Mouse (Mus musculus) A20 (cell line): Measurements from ENCODE around the gene Abcc1.

ENCODE experiments used
- DNase-seq: peaks from one replicate; pipeline ENCODE4 v3.0.0-alpha.2; 2011; ENCODE audit warnings: low read depth, low spot score

Abcc1 gene

DNA sequence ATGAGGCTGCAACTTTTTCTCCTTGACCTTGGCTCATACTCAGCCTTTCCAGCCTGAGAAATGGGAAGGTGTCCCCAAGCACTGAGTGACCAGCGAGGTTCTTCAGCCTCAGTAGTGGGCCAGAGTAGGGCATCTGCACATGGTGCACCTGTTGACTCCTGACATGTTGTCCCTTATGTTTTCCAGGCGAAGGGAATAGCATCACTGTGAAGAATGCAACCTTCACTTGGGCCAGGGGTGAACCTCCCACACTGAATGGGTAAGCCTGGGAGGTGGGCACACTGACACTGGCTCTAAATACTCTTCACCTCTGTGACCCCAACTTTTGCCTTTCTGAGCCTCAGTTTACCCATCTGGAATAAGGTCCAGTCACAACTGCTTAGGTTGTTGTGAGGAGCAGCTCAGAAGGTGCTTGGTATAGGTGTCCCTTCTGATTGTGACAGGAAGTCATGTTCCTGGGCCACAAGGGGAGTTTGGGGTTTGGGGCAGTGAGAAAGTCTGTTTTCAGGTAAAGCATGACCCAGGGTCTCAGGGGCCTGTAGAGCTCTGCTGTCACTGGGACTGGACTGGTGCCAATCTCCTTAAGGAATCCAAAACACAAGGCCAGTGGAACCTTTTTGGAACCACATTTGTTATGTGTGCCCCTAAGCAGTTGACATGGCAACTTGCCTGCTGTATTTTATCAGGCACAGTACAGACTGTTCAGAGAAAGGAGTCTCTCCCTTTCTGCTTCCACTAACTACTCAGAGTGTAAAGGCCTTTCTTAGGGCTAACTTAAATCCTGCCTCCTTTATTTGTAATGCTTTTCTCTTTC lies 78.7 kb downstream of the Abcc1 start:
- DNase-seq: no peak

DNA sequence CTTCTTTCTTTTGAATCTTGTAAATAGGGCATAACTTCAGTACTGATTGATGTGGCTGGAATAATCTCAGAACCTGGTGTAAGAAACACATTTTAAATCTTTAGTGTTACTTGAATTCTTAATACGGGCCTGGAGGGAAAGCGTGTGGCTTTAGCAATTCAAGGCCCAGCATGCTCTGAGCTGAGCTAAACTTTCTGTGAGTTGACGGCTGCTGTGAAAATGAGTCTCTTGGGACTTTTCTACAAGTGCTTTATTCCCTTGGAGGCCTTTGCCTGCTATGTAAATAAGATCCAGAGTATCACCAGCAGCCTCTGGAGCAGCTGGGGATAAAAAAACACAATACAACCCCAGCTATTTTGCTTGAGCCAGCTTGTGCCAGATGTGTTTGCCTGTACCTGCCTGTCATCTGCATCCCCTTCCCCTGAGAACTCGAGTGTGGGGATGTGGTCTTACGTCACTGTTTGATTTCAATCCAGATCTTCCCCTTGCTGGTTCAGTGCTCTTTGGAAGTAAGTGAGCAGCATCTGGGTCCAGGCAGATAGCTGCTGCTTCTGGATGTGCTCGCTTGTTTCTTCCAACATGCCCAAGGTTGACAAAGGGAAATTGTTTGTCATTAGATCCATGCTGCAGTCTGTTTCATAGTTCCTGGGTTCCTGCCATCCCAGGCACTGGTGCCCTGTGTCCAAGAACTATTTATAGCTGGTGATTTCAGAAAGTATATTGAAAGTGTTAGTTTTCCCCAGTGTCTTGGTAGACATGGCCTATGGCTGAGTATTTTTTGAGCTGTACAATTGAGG lies 82.9 kb downstream of the Abcc1 start:
- DNase-seq: no peak

DNA sequence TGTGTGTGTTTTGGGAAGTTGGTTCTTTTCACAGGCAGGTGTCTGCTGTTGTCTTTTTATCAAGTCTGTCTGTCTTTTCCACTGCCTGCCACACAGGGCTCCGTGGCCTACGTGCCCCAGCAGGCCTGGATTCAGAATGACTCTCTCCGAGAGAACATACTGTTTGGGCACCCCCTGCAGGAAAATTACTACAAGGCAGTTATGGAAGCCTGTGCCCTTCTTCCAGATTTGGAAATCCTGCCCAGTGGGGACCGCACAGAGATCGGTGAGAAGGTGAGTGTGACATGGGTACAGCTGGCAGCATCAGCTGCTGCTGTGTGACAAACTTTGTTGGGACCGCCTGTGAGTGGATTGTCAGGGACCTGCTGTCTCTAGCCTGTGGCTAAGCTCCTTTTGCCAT lies 83.8 kb downstream of the Abcc1 start:
- DNase-seq: no peak

DNA sequence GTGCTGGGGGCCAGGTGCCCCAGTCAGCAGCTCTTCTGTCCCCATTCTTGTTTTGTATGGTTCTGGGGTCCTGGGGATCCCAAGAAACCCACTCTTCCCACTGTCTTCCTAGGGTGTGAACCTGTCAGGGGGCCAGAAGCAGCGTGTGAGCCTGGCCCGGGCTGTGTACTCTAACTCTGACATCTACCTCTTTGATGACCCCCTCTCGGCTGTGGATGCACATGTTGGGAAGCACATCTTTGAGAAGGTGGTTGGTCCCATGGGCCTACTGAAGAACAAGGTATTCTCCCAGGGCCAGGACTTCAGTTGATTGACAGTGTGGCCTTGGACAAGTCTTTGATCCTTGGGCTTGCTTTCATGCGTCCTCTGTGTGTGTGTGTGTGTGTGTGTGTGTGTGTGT lies 86.0 kb downstream of the Abcc1 start:
- DNase-seq: no peak

DNA sequence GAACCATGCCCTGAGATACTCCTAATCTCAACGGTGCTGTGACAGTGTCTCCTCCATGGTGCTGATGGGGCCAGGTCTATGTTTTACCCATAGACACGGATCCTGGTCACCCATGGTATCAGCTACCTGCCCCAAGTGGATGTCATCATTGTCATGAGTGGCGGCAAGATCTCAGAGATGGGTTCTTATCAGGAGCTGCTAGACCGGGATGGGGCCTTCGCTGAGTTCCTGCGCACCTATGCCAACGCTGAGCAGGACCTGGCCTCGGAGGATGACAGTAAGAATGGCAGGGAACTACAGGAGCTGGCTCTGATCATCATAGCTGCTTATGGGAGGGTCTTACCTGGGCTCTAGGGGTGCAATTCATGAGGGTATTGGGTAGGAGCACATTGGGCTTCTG lies 86.9 kb downstream of the Abcc1 start:
- DNase-seq: no peak

DNA sequence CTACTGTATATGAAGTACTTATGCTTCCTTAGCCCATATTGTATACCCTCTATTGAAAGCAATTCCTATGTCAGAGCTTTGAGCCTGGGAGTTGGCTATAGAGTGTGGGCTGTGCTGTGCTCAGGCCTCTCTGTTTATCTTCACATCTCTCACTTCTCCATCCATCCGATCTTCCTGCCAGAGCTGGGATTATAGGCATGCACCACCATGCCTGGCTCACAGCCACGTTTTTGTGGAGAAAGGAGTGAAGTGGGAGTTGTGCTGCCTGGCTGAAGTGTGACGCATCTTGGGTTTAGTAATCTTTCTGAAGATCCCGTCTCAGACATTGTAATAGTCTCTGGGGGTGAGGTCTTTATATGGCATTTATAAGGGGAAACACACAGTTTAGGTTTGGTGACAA lies 88.5 kb downstream of the Abcc1 start:
- DNase-seq: no peak

DNA sequence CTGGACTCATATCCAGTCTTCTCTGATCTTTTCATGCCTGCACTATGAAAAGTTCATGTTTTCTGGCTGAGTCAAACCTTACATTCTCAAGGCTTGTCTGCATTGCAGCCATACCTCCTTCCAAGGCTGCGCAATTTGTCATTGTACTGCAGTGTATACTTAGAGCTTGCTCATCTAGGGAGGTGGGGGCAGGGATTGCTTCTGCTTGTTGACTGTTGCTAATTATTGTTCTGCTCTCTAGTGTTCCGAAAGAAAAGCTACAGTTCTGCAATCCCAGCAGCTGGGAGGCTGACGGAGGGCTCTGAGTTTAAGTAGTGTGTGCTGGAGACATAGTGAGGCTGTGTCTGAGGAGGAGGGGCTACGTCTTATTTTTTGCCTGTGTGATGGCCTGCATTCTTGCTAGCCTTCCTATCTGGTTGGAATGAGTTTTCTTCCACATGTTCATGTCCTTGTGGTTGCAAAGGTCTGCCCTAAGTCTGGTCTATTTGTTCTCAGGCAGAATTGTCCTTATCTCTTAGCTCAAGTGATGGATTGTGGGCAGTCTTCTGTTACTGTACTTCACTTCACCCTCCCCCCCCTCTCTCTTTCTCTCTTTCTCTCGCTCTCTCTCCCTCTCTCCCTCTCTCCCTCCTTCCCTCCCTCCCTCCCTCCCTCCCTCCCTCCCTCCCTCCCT lies 90.2 kb downstream of the Abcc1 start:
- no peak for DNase-seq

DNA sequence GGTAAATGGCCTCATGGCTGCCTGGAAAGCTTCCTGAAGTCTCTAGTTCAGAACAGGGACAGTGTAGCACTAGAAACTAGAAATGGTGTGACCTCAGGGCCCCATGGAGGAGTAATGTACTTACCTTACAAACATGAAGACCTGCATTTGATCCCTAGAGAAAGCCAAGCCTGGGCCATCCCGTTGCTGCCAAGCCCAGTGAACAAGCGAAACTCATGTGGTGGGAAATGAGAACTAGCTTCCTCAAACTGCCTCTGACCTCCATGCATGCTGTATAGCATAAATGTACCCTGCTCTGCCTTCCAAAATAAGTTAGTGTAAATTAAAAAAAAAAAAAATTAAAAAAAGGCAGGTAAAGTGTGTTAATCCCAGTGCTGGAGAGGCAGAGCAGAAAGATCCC lies 101.2 kb downstream of the Abcc1 start:
- no peak for DNase-seq

DNA sequence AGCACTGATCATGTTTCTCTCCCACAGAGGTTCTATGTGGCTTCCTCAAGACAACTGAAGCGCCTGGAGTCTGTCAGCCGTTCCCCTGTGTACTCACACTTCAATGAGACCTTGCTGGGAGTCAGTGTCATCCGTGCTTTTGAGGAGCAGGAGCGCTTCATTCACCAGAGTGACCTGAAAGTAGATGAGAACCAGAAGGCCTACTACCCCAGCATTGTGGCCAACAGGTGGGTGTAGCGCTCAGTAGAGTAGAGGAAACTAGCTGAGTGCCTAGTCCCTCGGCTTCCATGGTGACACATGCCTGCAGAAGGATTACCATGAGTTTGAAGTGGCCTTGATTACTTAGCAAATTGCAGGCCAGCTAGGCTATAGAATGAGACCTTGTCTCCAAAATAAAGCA lies 103.7 kb downstream of the Abcc1 start:
- DNase-seq: no peak

DNA sequence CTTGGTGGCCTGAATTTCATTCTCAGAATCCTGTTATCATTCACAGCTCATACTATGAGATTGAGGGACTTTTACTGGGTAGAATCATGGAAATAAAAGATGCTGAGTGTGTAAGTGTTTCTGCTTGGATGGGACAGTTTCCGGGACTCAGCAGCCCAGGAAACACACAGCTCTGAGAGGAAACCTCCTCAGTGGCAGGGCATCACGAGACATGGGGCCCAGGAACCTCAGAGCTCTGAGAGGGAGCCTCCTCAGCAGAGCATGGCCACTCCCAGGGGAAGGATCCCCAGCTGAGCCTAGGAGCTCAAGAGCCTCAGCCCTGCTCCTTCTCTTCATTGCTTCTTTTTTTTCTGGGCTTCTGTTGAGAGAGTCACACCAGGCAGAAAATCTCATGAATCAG lies 107.0 kb downstream of the Abcc1 start:
- DNase-seq: no peak

DNA sequence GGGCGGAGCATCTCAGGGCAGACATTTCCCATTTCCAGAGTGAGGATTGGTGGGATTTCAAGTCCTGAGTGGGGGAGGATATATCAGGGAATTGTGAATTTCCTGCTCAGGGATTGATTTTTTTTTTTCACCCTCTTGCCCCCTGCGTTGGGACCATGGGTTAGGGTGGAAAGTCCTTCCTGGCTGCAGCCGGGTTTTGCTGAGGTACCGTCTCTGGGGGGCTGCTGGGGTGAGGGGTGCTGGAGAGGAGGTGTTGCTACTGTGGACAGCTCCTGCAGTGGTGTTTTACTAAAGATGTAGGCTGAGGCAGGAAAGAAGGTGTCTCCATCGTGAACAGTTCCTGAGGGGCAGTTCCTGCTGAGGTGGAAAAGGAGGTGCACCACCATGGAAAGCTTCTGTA lies 107.5 kb downstream of the Abcc1 start:
- DNase-seq: no peak

DNA sequence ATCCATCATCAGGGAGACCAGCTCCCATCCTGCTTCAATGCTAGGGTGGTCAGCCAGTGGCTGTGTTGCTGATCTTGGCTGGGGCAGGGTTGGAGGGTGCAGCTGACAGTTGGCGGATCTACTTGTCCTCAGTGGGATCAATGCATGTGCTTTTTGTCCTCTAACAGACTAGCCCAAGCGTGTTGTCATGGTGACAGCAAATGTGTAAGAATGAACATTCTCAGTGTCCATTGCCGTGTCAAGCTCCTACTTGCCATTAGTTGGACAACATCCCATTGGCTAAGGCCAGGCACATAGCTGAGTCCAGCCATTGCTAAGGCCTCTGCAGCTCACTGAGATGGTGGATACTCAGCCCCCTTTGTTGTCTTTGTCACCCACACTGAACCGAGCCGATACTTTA lies 110.8 kb downstream of the Abcc1 start:
- no peak for DNase-seq

DNA sequence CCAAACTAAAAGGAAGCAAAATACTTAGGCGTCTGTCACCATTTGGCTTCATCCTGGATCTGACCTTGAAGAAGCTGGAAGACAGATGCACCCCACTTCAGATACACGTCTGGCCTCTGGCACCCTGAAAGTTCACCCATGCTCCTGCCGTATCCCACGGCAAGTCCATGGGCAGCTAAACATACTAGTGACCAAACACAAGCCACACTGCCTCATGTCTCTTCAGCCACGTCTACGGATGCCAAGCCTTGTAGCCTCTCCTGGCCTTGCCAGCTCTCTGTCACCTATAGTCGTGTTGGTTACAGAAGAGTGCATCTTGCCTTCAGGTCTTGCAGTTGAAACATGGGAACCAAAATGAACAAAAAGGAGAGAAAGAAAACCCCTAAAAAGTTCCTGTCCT lies 112.3 kb downstream of the Abcc1 start:
- DNase-seq: no peak

DNA sequence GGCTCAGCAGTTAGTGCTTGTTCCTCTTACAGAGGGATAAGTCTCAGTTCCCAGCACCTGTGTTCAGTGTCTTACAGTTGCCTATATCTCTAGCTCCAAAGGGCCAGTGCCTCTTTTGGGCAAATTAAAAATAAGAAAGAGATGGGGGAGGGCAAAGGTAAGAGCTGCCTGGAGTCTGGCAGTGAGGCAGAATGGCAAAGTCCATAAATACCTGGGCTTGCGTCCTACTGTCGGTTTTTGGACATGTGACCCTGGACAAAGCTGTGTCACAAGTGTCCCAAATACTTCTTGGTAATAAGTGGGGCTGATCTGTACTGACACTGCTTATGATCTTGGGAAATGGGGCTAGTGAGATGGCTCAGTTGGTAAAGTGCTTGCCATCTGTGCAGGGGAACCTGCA lies 113.6 kb downstream of the Abcc1 start:
- DNase-seq: no peak

DNA sequence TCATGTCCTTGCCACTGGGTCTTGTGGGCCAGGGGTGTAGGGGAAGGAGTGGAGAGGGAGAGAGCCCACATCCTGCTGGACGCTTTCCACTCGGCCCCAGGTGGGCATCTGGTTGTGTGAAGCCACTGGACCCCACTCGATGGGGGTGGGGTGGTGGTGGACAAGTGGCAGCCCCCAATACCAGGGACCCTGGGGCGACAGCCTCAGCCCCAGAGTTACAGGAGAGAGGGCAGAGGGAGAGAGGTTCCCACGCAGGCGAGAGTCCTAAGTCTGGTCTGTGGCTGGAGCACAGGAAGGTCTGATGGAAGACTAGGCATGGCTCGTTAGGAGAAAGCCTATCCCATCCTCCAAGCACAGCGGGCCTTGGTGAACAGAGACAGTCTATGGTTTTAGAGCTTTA lies 114.7 kb downstream of the Abcc1 start:
- DNase-seq: no peak

DNA sequence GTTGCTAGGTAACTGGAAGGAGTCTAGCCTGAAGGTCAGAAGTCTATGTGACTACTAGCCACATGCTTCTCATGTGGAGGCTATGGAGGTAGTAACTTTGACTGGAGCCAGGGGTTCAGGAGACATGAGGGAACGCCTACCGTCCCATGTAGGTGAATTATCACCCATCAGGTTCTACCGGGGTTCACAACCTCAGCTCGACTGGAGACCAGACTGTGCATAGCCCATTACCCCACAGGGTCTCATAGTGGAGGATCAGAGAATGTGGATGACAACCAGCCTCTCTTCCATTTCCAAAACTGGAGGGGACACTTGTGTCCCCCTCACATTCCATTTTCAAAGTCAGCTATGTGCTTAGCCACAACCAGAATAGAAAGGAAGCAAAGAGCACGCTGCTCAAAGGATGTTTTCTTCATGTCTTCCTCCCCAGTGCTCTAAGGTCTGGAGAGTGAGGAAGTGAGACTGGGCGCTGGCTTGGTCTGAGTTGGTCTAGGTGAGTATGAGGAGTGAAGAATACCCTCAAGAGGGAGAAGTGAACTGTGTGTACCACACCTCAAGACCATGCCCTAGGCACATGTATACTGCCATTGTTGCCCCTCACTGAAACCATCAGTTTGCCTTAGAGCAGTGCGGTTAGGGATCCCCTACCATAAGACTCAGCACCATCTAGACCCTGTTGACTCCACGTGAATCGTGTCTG lies 115.5 kb downstream of the Abcc1 start:
- peak; percentile 54 for DNase-seq

DNA sequence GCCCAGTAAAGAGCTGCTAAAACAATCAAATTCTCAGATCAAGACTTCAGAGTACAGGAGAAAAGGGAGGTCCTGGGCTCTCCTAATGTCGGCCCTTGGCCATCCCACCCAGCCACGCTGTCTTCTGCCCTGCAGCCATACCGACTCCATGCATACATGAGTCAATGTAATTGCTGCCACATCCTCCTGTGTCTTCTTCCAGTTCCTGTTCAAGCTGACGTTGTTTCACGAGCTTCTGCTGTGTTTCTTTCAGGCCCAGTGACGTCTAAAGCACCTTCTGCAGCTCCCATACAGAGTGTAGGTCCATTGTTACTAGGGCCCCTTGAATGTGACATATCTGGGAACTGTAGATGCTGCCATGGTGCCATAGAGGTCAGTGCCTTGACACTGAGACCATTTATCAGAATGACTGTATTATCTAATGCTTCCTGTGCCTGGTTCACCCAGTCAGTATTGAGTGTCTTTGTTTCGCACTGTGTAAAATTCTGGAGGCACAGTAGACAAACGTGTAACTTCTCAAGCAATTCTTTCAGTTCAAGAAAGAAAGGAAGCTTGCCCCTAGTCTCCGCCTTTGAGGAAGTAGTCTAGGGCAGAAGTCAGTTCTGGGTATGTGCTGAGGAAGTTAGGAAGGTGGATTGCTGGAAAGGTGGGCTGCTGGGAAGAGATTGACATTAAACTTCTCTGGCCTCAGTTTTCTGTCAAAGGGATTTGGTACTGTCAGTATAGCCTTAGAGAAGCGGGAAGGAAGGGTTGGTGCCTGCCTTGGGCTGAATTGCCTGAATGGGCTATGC lies 116.3 kb downstream of the Abcc1 start:
- no peak for DNase-seq

DNA sequence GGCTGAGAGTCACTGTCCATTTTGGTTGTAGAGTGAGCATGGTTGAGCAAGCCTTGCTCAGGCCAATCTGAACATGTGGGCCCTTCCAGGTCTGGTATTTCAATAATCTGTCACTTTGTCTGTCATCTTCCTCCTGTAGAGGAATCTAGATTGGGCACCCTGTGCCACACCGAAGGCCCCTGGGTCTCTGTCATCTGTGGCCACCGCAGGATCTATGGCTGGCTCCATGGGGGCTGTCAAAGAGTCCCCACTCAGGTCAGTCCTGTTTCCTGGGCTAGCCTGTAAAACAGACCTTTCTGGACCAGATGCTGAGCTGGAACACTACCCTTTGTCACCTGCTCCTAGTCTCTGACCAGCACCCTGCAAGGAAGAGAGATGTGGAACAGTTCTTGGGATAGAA lies 118.3 kb downstream of the Abcc1 start:
- DNase-seq: no peak

DNA sequence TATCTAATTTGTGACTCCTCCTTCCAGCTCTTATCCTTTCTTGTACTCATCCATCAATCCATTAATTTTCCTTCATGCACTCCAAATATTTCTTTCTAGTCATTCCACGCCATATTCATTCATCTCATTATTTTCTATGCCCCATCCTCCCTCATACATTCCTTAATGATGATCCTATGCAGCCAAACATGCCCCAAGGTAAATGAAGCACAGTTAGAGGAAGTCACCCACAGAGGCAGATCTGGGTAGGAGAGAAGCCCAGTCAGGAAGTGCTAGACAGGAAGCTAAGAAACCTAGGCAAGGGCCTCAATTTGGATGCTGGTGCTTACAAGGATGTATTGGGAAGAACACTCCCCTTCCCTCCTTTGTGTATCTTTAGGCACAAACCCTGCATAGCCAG lies 121.9 kb downstream of the Abcc1 start:
- DNase-seq: no peak

DNA sequence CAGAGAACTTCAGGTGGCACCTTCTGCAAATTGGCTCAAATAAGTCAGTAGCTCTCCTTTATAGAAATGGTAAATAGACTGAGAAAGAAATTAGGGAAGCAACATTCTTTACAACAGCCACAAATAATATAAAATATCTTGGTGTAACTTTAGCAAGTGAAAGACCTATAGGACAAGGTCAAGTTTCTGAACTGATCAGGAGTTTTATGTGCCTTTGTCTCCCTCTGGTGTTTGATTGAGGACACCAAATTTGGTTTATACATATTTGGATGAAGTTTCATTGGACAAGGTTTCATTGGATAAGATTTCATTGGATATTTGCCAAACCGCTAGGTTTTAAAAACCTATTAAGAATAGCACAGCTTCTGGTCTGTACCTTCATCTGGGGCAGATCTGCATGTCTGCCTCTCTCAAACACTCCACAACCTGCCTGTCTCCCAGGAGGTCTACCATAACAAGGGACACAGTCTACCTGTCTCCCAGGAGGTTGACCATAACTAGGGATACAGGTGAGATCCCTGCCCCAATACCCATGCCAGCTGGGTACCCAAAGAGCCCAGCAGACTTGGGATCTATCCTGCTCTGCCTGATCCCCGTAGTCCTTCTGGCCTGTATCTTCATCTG lies 132.2 kb downstream of the Abcc1 start:
- peak; percentile 70 for DNase-seq
